Mouse (Mus musculus) macrophage (primary cell): ENCODE measurements around the gene Gm1043. TPM values are rescaled to one million over a fixed set of nuclear protein-coding genes. Genes with fewer than 3 reads are reported as not detected.

ENCODE experiments used
- polyA plus RNA-seq: library from polyadenylated mRNA; stranded (reverse); fragments of 250-400 nt; gene quantifications from 3 replicates; pipeline ENCODE4 v1.2.4, GENCODE M21; 2018; ENCODE audit warnings: inconsistent platforms

The Gm1043 gene
- polyA plus RNA-seq, 1 experiment from 2014 or later: not detected

Other genes with a start within 250 kb of the Gm1043 start
- gene Ppp2r2c, start 216.9 kb upstream of the Gm1043 start, polyA plus RNA-seq: not detected in 3 replicates
- gene Wfs1, start 96.2 kb upstream of the Gm1043 start, polyA plus RNA-seq: 3.2 to 7.8 TPM (median 4.1 TPM) in 3 replicates
- gene Crmp1, start 156.6 kb downstream of the Gm1043 start, polyA plus RNA-seq: not detected in 3 replicates